Mouse (Mus musculus): ENCODE measurements around the gene Hhat. TPM values are rescaled to one million over a fixed set of nuclear protein-coding genes. Genes with fewer than 3 reads are reported as not detected.

Gene Hhat
- total and polyA plus RNA-seq, 2 experiments from 2014 or later = 3.5 to 5.4 TPM

DNA sequence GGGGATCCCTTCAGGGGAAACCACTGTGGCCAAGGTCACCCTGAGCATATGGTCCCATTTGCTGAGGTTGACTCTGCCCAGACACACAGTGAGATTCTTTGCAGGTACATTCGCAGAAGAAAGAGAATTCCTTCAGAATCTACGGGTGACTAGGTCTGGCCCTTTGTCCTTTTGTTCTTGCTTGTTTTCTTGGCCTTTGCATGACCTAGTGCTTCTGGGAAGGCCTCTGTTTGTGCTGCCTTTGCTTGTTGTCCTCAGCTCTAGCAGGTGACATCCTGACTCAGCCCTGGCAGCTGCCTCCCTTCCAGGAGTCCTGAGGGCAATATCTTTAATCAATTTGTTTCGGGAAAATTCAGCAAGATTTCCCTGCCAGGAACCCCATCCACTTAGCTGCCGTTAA lies 316.0 kb downstream of the Hhat start:
- Histone ChIP-seq H3K27me3 (ENCODE audit: insufficient read depth, low read length) (no peaks in the 10 kb centered on the region), H3K9ac (replicated peaks; ENCODE audit: low read length) (no peak overlapping the region), H3K4me1 (ENCODE audit: insufficient read depth, low read length) (peaks cover 5% of the 10 kb centered on the region; the same call in 1 of the 2 replicates), H3K36me3 (ENCODE audit: insufficient read depth, low read length) (no peaks in the 10 kb centered on the region), H3K9me3 (ENCODE audit: low read length) (no peaks in the 10 kb centered on the region), H3K4me3 (ENCODE audit: low read length) (no peak overlapping the region), H3K27ac (no peak overlapping the region), H3K4me2 (ENCODE audit: low read depth, low read length) (no peak overlapping the region)
- ATAC-seq (no peak), DNase-seq (ENCODE audit: low spot score) (no peak)
- no peak for TF ChIP-seq CTCF (IDR thresholded peaks at IDR 0.05; ENCODE audit: low read depth)
- WGBS = 29% methylated on average over 4 of the region's 4 CpGs

DNA sequence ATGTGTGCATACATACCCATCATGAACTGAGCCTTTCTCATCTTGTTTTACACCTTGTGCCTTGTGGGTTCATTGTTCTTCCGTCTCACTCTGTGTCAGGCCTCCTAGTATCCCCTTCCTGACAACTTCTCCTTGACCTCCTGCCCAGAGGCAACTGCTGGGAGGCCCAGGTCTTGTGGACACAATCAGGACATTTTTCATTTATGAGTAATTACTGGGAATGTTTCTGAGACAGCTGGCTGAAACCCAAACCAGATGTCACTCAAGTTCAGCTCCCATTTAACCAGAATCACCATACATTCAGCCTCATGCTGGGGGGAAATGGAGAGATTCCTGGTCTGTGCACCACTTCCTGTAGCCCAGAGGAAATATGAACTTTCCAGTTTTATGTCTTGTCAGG lies 316.5 kb downstream of the Hhat start:
- no peak for DNase-seq (ENCODE audit: low spot score)

DNA sequence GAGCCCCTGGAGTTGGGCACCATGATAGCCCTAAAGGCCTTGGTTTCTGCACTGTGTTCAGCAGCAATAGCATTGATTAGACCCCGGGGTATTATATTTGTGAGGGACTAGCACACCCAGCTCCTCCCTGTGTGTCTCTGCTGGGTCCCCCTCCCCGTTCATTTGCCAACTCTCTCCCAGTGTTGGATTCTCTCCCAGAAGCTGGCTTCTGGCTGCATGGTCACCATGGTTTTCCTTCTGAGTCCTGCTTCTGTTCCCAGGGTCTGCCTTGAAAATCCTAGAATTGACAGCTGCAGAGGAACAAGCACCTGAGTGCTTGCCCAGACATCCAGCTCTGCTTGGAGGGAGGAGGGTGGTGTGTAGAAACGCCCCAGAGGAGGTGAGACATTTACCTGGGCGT lies 319.3 kb downstream of the Hhat start:
- WGBS = 51% methylated on average over 4 of the region's 4 CpGs
- ATAC-seq (no peak), DNase-seq (ENCODE audit: low spot score) (peak; percentile 54)
- Histone ChIP-seq H3K4me3 (ENCODE audit: low read length) (no peak overlapping the region), H3K36me3 (ENCODE audit: insufficient read depth, low read length) (no peaks in the 10 kb centered on the region), H3K9ac (replicated peaks; ENCODE audit: low read length) (no peak overlapping the region), H3K4me1 (ENCODE audit: insufficient read depth, low read length) (peaks cover 5% of the 10 kb centered on the region; the same call in 1 of the 2 replicates), H3K9me3 (ENCODE audit: low read length) (no peaks in the 10 kb centered on the region), H3K27ac (no peak overlapping the region), H3K27me3 (ENCODE audit: insufficient read depth, low read length) (no peaks in the 10 kb centered on the region), H3K4me2 (ENCODE audit: low read depth, low read length) (no peak overlapping the region)
- TF ChIP-seq CTCF (IDR thresholded peaks at IDR 0.05; ENCODE audit: low read depth) = no peak

More for the DNA sequence above, 316.5 kb downstream of the Hhat start:
- no peak for TF ChIP-seq CTCF (IDR thresholded peaks at IDR 0.05; ENCODE audit: low read depth)
- no peaks in the 10 kb centered on the region for H3K9me3 ChIP-seq (ENCODE audit: low read length)
- no peaks in the 10 kb centered on the region for H3K36me3 ChIP-seq (ENCODE audit: insufficient read depth, low read length)
- 50% methylated on average over 1 of the region's 1 CpGs for WGBS
- ATAC-seq = no peak
- H3K27me3 ChIP-seq (ENCODE audit: insufficient read depth, low read length) = no peaks in the 10 kb centered on the region
- H3K4me1 ChIP-seq (ENCODE audit: insufficient read depth, low read length) = peaks cover 5% of the 10 kb centered on the region; the same call in 1 of the 2 replicates
- no peak overlapping the region for H3K4me3 ChIP-seq (ENCODE audit: low read length)
- no peak overlapping the region for H3K4me2 ChIP-seq (ENCODE audit: low read depth, low read length)
- no peak overlapping the region for H3K9ac ChIP-seq (replicated peaks; ENCODE audit: low read length)
- H3K27ac ChIP-seq = no peak overlapping the region

DNA sequence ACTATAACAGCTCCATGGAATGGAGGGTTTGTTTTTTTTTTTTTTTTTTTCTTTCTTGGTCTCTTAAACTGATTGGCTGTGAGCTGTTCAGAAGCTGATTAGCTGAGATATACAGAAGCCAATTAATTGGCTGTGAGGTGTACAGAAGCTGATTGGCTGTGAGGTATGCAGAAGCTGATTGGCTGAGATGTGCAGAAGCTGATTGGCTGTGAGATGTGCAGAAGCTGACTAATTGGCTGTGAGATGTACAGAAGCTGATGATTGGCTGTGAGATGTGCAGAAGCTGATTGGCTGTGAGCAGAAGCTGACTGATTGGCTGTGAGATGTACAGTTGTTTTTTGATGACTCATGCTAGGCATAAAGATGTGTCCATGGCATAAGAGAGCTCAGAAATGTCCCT lies 320.6 kb downstream of the Hhat start:
- Histone ChIP-seq H3K4me2 (ENCODE audit: low read depth, low read length) (no peak overlapping the region), H3K27me3 (ENCODE audit: insufficient read depth, low read length) (no peaks in the 10 kb centered on the region), H3K27ac (no peak overlapping the region), H3K9ac (replicated peaks; ENCODE audit: low read length) (no peak overlapping the region), H3K9me3 (ENCODE audit: low read length) (no peaks in the 10 kb centered on the region), H3K4me1 (ENCODE audit: insufficient read depth, low read length) (peaks cover 5% of the 10 kb centered on the region; the same call in 1 of the 2 replicates), H3K4me3 (ENCODE audit: low read length) (no peak overlapping the region), H3K36me3 (ENCODE audit: insufficient read depth, low read length) (no peaks in the 10 kb centered on the region)
- ATAC-seq = no peak
- no peak for TF ChIP-seq CTCF (IDR thresholded peaks at IDR 0.05; ENCODE audit: low read depth)
- DNase-seq (ENCODE audit: low spot score) = no peak

DNA sequence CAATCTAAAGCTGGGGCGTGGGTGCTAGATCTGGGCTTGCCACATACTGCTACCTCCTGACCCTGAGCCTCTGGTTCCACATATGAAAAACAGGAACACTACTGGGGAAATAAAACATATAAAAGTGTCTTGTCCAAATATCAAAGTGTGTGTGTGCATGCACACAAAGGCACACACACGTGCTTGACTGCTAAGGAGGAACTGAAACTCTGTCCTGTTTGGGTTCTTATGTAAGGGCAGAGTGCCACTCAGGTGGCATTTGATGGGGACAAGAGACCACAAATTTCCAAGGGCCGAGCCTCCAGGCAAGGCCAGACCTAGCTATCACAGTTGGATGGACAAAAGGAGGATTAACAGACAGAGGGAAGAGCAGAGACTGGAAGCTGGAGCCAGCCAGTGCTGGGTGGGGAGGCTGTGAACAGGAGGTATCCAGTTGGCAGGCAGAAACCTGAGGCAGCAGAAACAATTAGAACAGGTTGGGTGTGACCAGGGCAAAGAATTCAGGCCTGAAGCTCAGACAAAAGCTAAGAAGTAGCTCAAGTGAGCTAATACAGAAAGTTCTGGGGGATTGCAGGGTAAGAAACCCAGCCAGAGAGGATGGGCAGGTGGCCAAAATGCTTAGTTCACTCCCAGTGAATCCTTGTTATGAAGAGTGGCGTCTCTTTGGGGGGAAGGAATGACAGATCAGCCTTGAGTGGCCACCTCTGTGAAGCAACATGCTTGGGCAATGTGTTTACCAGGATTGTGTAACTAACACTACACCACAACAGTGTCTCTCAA lies 321.3 kb downstream of the Hhat start:
- Histone ChIP-seq H3K36me3 (ENCODE audit: insufficient read depth, low read length) (no peaks in the 10 kb centered on the region), H3K9ac (replicated peaks; ENCODE audit: low read length) (no peak overlapping the region), H3K4me3 (ENCODE audit: low read length) (no peak overlapping the region), H3K27me3 (ENCODE audit: insufficient read depth, low read length) (no peaks in the 10 kb centered on the region), H3K9me3 (ENCODE audit: low read length) (no peaks in the 10 kb centered on the region), H3K27ac (no peak overlapping the region), H3K4me2 (ENCODE audit: low read depth, low read length) (no peak overlapping the region), H3K4me1 (ENCODE audit: insufficient read depth, low read length) (peaks cover 6% of the 10 kb centered on the region; the same call in 1 of the 2 replicates)
- DNase-seq (ENCODE audit: low spot score) (peak; percentile 30), ATAC-seq (no peak)
- 61% methylated on average over 4 of the region's 4 CpGs for WGBS
- no peak for TF ChIP-seq CTCF (IDR thresholded peaks at IDR 0.05; ENCODE audit: low read depth)

DNA sequence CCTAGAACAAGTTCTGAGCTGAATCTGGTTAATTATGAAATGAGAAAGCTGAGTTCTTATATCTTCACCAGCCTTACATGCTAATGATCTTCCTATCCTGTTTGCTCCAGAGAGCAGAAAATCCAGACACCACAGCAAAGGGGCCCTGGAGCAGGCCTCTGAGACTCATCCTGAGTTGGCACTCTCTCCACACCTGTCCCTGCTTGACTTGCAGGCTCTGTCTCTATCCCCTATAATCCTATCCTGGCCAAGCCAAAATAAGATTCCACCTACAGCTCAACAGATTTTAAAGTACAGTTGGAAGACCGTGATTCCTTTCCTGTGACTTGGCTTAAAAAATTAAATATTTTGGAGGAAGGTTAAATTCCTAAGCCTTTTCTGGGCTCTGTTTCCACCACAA lies 322.5 kb downstream of the Hhat start:
- ATAC-seq (no peak), DNase-seq (ENCODE audit: low spot score) (no peak)
- Histone ChIP-seq H3K27me3 (ENCODE audit: insufficient read depth, low read length) (no peaks in the 10 kb centered on the region), H3K36me3 (ENCODE audit: insufficient read depth, low read length) (no peaks in the 10 kb centered on the region), H3K4me1 (ENCODE audit: insufficient read depth, low read length) (peaks cover 12% of the 10 kb centered on the region; the same call in 1 of the 2 replicates), H3K9ac (replicated peaks; ENCODE audit: low read length) (no peak overlapping the region), H3K4me2 (ENCODE audit: low read depth, low read length) (no peak overlapping the region), H3K9me3 (ENCODE audit: low read length) (no peaks in the 10 kb centered on the region), H3K4me3 (ENCODE audit: low read length) (no peak overlapping the region), H3K27ac (no peak overlapping the region)
- no peak for TF ChIP-seq CTCF (IDR thresholded peaks at IDR 0.05; ENCODE audit: low read depth)
- WGBS = 83% methylated on average over 1 of the region's 1 CpGs

DNA sequence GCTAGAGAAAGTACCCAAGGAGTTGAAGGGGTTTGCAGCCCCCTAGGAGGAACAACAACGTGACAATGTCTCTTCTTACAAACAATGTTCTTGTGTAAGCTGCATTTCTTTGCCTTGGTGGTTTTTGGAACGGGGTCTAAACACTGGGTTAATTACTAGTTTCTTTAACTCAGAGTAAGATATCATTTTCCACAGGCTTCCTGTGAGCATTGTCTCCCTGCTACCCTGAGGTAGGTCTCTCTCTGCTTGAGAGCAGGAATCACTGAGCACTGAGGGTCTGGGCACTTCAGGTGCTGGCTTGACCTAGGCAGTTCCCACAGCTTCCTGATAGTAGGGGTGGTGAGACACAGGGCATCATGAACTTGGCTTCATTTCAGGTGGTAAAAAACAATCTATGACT lies 323.4 kb downstream of the Hhat start:
- no peak for ATAC-seq
- H3K9ac ChIP-seq (replicated peaks; ENCODE audit: low read length) = no peak overlapping the region
- 53% methylated on average over 2 of the region's 2 CpGs for WGBS
- H3K36me3 ChIP-seq (ENCODE audit: insufficient read depth, low read length) = no peaks in the 10 kb centered on the region
- no peak overlapping the region for H3K27ac ChIP-seq
- no peaks in the 10 kb centered on the region for H3K27me3 ChIP-seq (ENCODE audit: insufficient read depth, low read length)
- peaks cover 12% of the 10 kb centered on the region; the same call in 1 of the 2 replicates for H3K4me1 ChIP-seq (ENCODE audit: insufficient read depth, low read length)
- TF ChIP-seq CTCF (IDR thresholded peaks at IDR 0.05; ENCODE audit: low read depth) = no peak
- no peak for DNase-seq (ENCODE audit: low spot score)
- H3K4me2 ChIP-seq (ENCODE audit: low read depth, low read length) = no peak overlapping the region
- H3K9me3 ChIP-seq (ENCODE audit: low read length) = no peaks in the 10 kb centered on the region
- no peak overlapping the region for H3K4me3 ChIP-seq (ENCODE audit: low read length)

Other genes starting within 250 kb of the Hhat start
- 5.3 and 5.4 TPM in 2 replicates for gene Sertad4, start 84.5 kb upstream of the Hhat start, total RNA-seq (2014; rRNA removed)
- 13.2 and 14.2 TPM in 2 replicates for gene Sertad4, start 84.5 kb upstream of the Hhat start, polyA plus RNA-seq (2015; fragmentation: Nextera tagmentation; extraction: Ambion mirVana)